Mouse (Mus musculus) forebrain, postnatal 0 days (tissue): ENCODE results near the gene Lrrc51. TPM values are rescaled to one million over a fixed set of nuclear protein-coding genes. Genes with fewer than 3 reads are reported as not detected.
"Not testable (repeated sequence)": the region's sequence is repeated elsewhere in the genome, so short reads cannot be mapped to it uniquely, and the experiment has no call there.

Source experiments
- ATAC-seq: fragments of 200-750 bp; cut with Nextera tagmentation; 2 replicates; pipeline ENCODE4 v1.8.0; 2017; ENCODE audit warnings: mild to moderate bottlenecking, moderate library complexity
- DNase-seq: peaks from one replicate; pipeline ENCODE4 v3.0.0-alpha.2; 2015
- H3K27ac ChIP-seq: fragments of 300-500 bp; sonication (generic); 2 replicates; pipeline ENCODE4 v1.5.1; 2014; ENCODE audit warnings: low read depth, mild to moderate bottlenecking, antibody characterized with exemption, low read length, moderate library complexity, mixed read lengths
- H3K27me3 ChIP-seq: fragments of 300-500 bp; sonication (generic); 2 replicates; pipeline ENCODE4 v1.6.1; 2014; ENCODE audit warnings: mild to moderate bottlenecking, low read length, mixed read lengths; ENCODE audit not compliant: insufficient read depth
- H3K36me3 ChIP-seq: fragments of 300-500 bp; sonication (generic); 2 replicates; pipeline ENCODE4 v1.6.1; 2014; ENCODE audit warnings: mild to moderate bottlenecking, moderate library complexity; ENCODE audit not compliant: insufficient read depth
- H3K4me1 ChIP-seq: fragments of 300-500 bp; sonication (generic); 2 replicates; pipeline ENCODE4 v1.6.1; 2014; ENCODE audit warnings: antibody characterized with exemption; ENCODE audit not compliant: insufficient read depth
- H3K4me2 ChIP-seq: fragments of 300-500 bp; sonication (generic); 2 replicates; pipeline ENCODE4 v1.6.1; 2014; ENCODE audit warnings: low read depth, mild to moderate bottlenecking, moderate library complexity
- H3K4me3 ChIP-seq: fragments of 300-500 bp; sonication (generic); 2 replicates; pipeline ENCODE4 v1.5.1; 2014; ENCODE audit warnings: low read depth, low read length, mixed read lengths
- H3K9ac ChIP-seq: fragments of 300-500 bp; sonication (generic); 2 replicates; pipeline ENCODE4 v1.6.1; 2014; ENCODE audit warnings: mild to moderate bottlenecking
- H3K9me3 ChIP-seq: fragments of 300-500 bp; sonication (generic); 2 replicates; pipeline ENCODE4 v1.6.1; 2016; ENCODE audit warnings: low read length
- CTCF ChIP-seq: sonication (generic); IDR thresholded peaks from 2 replicates; pipeline ENCODE4 v1.5.1; 2016; ENCODE audit warnings: antibody characterized with exemption, control low read depth, low read depth
- WGBS: fragments of 180-500 bp; shearing (Covaris S2); extraction: QIAGEN DNeasy Blood & Tissue Kit; methylation state at CpG from one replicate; pipeline ENCODE4 v1.1.7; 2014; 5-methylcytosine and 5-hydroxymethylcytosine counted together
- polyA plus RNA-seq: library from polyadenylated mRNA; unstranded; fragments of >200 nt; fragmentation: Nextera tagmentation; extraction: Ambion mirVana; gene quantifications from 2 replicates; pipeline ENCODE4 v1.2.1, GENCODE M21; 2015
- total RNA-seq: library from RNA; depleted of rRNA; stranded (reverse); fragments of >200 nt; gene quantifications from 2 replicates; pipeline ENCODE4 v1.2.3, GENCODE M21; 2014

Lrrc51 gene
- total and polyA plus RNA-seq, 2 experiments from 2014 or later = 5.4 to 10.6 TPM

DNA sequence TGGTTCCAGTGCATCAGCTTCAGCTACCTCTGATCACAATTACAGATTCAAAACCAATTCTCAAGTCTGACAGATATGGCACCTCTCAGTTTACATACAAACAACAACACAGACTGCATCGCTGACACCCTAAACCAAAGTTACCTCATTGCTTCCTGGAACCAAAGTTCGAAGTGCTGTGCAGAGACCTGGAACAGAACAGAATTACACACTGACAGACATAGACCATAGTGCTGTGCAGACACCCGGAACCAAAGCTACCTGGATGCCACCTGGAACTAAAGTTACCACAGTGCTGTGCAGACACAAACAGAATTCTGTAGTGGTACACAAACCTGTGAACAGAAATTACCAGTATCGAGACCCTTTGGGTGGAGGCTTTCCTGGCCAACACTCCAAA lies 6.1 kb upstream of the Lrrc51 start:
- DNase-seq (no peak), ATAC-seq (no peak)
- WGBS = 96% methylated on average over 4 of the region's 4 CpGs
- H3K4me1 ChIP-seq = peaks cover 5% of the 10 kb centered on the region; the same call in 1 of the 2 replicates
- no peak for TF ChIP-seq CTCF
- no peaks in the 10 kb centered on the region for H3K27me3 ChIP-seq
- H3K36me3 ChIP-seq = no peaks in the 10 kb centered on the region
- H3K9ac ChIP-seq = no peak overlapping the region
- no peak overlapping the region for H3K4me3 ChIP-seq
- no peak overlapping the region for H3K27ac ChIP-seq
- no peaks in the 10 kb centered on the region for H3K9me3 ChIP-seq
- no peak overlapping the region for H3K4me2 ChIP-seq

GRCm38 (mm10) chr7:101938348-101938747 lies 4.7 kb upstream of the Lrrc51 start:
- Histone ChIP-seq H3K4me3 (no peak overlapping the region), H3K27me3 (no peaks in the 10 kb centered on the region), H3K27ac (no peak overlapping the region), H3K9me3 (no peaks in the 10 kb centered on the region), H3K4me1 (peaks cover 9% of the 10 kb centered on the region; the same call in 1 of the 2 replicates), H3K4me2 (no peak overlapping the region), H3K36me3 (no peaks in the 10 kb centered on the region), H3K9ac (no peak overlapping the region)
- no peak for TF ChIP-seq CTCF
- 76% methylated on average over 2 of the region's 2 CpGs for WGBS
- no peak for DNase-seq
- ATAC-seq = no peak

DNA sequence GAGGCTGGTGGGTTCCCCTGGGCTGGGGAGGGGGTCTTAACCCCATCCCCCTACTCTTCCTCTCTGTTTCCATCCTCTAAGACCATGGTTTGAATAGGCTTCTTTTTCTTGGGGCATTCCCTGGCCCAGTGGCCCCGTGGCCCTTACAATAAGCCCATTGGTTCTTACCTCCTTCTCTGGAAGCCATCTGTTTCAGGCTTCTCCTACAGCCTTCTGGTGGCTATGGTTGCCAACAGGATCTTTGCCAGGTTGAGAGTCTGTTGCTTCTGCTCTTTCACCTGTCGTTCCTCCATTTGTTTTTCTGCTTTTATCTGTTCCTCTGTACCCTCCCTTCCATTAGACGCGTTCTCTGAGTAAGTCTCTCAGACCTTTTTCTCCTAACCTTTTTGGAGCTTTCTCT lies 3.9 kb upstream of the Lrrc51 start:
- Histone ChIP-seq H3K27ac (no peak overlapping the region), H3K27me3 (no peaks in the 10 kb centered on the region), H3K4me1 (peaks cover 9% of the 10 kb centered on the region; the same call in 1 of the 2 replicates), H3K9me3 (no peaks in the 10 kb centered on the region), H3K4me3 (no peak overlapping the region), H3K9ac (no peak overlapping the region), H3K36me3 (no peaks in the 10 kb centered on the region), H3K4me2 (no peak overlapping the region)
- TF ChIP-seq CTCF = no peak
- ATAC-seq (no peak), DNase-seq (no peak)
- WGBS = 88% methylated on average over 4 of the region's 4 CpGs

- Histone ChIP-seq H3K9ac (no peak overlapping the region), H3K27ac (no peak overlapping the region), H3K9me3 (no peaks in the 10 kb centered on the region), H3K4me2 (no peak overlapping the region), H3K4me3 (no peak overlapping the region), H3K27me3 (no peaks in the 10 kb centered on the region), H3K36me3 (no peaks in the 10 kb centered on the region), H3K4me1 (peaks cover 9% of the 10 kb centered on the region; the same call in 1 of the 2 replicates)
- WGBS = 96% methylated on average over 4 of the region's 4 CpGs
- ATAC-seq = no peak
- no peak for TF ChIP-seq CTCF
- no peak for DNase-seq
These were observed 3.3 kb upstream of the Lrrc51 start for GRCm38 (mm10) chr7:101936996-101937395.

GRCm38 (mm10) chr7:101935957-101936356 lies 2.3 kb upstream of the Lrrc51 start:
- peaks cover 9% of the 10 kb centered on the region; the same call in 1 of the 2 replicates for H3K4me1 ChIP-seq
- ATAC-seq (no peak), DNase-seq (no peak)
- H3K4me2 ChIP-seq = no peak overlapping the region
- H3K9ac ChIP-seq = no peak overlapping the region
- WGBS = 95% methylated on average over 4 of the region's 4 CpGs
- H3K27ac ChIP-seq = no peak overlapping the region
- no peaks in the 10 kb centered on the region for H3K36me3 ChIP-seq
- TF ChIP-seq CTCF = no peak
- H3K9me3 ChIP-seq = no peaks in the 10 kb centered on the region
- no peaks in the 10 kb centered on the region for H3K27me3 ChIP-seq
- no peak overlapping the region for H3K4me3 ChIP-seq

GRCm38 (mm10) chr7:101933300-101933699 lies 395 bp downstream of the Lrrc51 start:
- H3K27me3 ChIP-seq = no peaks in the 10 kb centered on the region
- peak overlapping the region; percentile 37; the same call in 1 of the 2 replicates for H3K27ac ChIP-seq
- H3K4me3 ChIP-seq = peak overlapping the region; percentile 84
- WGBS = 6% methylated on average over 15 of the region's 15 CpGs
- no peak for TF ChIP-seq CTCF
- no peaks in the 10 kb centered on the region for H3K9me3 ChIP-seq
- H3K9ac ChIP-seq = peak overlapping the region; percentile 80
- ATAC-seq (peak; percentile 32), DNase-seq (no peak)
- peak overlapping the region; percentile 72 for H3K4me2 ChIP-seq
- no peaks in the 10 kb centered on the region for H3K36me3 ChIP-seq
- H3K4me1 ChIP-seq = peaks cover 9% of the 10 kb centered on the region; the same call in 1 of the 2 replicates

DNA sequence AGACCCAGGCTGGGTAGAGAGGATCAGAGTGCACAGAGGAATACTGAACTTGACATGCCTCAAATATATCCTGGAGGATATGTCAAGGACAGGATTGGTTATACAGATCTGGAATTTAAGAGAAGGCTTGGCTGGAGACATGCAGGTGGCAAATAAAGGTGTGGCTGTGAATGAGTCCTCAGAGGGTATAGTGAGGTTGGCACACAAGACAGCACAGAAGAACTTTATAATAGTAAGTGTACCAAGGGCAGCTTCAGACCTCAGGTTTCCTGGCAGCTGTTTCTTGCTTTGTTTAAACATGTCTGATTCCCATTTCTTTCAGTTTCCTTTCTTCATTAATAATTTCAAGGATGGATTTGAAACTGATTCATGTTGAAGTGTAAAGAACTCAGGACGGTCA lies 1.1 kb downstream of the Lrrc51 start:
- no peak overlapping the region for H3K9ac ChIP-seq
- DNase-seq (no peak), ATAC-seq (no peak)
- H3K27ac ChIP-seq = no peak overlapping the region
- no peak overlapping the region for H3K4me3 ChIP-seq
- H3K4me1 ChIP-seq = peaks cover 9% of the 10 kb centered on the region; the same call in 1 of the 2 replicates
- no peaks in the 10 kb centered on the region for H3K9me3 ChIP-seq
- H3K4me2 ChIP-seq = no peak overlapping the region
- H3K36me3 ChIP-seq = no peaks in the 10 kb centered on the region
- TF ChIP-seq CTCF = no peak
- 80% methylated on average over 1 of the region's 1 CpGs for WGBS
- no peaks in the 10 kb centered on the region for H3K27me3 ChIP-seq

DNA sequence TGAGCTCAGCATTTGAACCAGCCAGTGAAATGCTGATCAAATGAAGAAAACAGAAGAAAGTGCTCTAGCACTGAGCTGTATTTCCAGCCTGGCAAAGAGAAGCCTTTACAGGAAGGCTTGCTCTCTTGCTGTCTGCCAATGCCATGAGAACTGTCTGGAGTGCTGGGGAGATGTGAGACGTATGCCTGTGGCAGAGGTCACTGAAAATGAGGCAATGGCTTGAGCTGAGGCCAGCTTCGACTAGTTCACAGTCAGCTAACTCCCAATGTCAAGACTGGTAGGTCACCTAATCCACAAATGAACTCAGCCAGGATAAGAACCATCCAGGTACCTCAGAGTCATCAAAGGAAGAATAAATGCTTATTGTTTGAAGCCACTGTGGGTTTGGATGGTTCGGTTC lies 5.6 kb downstream of the Lrrc51 start:
- Histone ChIP-seq H3K27ac (no peak overlapping the region), H3K4me2 (no peak overlapping the region), H3K4me3 (no peak overlapping the region), H3K9ac (no peak overlapping the region), H3K9me3 (no peaks in the 10 kb centered on the region), H3K4me1 (no peaks in the 10 kb centered on the region), H3K27me3 (no peaks in the 10 kb centered on the region), H3K36me3 (no peaks in the 10 kb centered on the region)
- no peak for TF ChIP-seq CTCF
- 91% methylated on average over 3 of the region's 3 CpGs for WGBS
- no peak for DNase-seq
- ATAC-seq = no peak

- DNase-seq, H3K9me3 ChIP-seq, H3K36me3 ChIP-seq, H3K4me1 ChIP-seq, H3K4me3 ChIP-seq, H3K9ac ChIP-seq, ATAC-seq, H3K27ac ChIP-seq, H3K4me2 ChIP-seq, H3K27me3 ChIP-seq: not testable (repeated sequence)
These were observed 7.8 kb downstream of the Lrrc51 start for GRCm38 (mm10) chr7:101925892-101926291.
